Mouse (Mus musculus) erythroid progenitor cell, adult 5-6 weeks (primary cell): Measurements from ENCODE around the gene Olfr497. TPM values are rescaled to one million over a fixed set of nuclear protein-coding genes. Genes with fewer than 3 reads are reported as not detected.

Source experiments
- ATAC-seq: replicated peaks from 2 replicates; pipeline ENCODE4 v1.8.0; 2016; ENCODE audit warnings: moderate number of reproducible peaks, mild to moderate bottlenecking, moderate TSS enrichment, inconsistent platforms; ENCODE audit not compliant: poor library complexity, low FRiP score, severe bottlenecking
- total RNA-seq, 2 experiments: library from RNA; stranded (forward) in 1 of 2; stranded (reverse) in 1 of 2; fragments of 150-400 nt in 1 of 2; fragments of 186-747, 209-891 nt in 1 of 2; gene quantifications; 2 replicates each; pipeline versions ENCODE4 v1.2.3 to v1.2.4; 2015 to 2017; ENCODE audit warnings: low replicate concordance in 2 of 2

The Olfr497 gene
- total RNA-seq (2015; ENCODE audit: low replicate concordance) (not detected in 2 replicates), total RNA-seq (2017; ENCODE audit: low replicate concordance) (not detected in 2 replicates)

DNA sequence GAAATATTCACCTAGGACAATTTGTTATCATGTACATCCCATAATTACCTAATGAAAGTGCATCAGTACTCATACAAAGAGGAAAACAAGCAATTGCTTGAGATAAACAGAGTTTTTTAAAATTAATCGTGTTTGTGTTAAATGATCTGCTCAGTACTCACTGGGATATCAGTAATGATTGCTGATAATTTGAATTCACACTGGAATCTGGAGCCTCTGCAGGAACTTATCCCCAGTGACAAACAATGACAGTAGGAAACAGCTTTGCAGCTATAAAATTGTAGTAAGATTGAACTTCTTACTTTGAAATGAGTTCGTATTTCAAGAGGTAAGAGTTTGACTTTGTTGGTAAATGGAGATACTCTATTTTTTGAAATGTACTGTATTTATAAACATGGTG lies at the start of gene Olfr497:
Olfr497 (plus strand) TSS at position 301 of the 400 bp plus-strand sequence.
- ATAC-seq = no peak

DNA sequence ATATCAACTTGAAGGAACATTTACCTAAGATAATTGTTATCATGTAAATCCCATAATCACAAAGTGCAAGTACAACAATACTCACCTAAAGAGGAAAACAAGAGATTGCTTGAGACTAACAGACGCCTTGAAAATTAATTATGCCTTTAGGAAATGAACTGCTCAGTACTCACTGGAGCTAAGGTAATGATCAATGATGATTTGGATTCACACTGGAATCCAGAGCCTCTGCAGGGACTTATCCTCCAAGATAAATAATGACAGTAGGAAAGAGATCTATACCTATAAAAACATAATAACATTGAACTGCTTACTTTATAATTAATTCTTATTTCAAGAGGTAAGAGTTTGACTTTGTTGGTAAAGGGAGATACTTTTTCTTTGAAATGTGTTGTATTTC lies 27.4 kb upstream of the Olfr497 start, which contains the start of gene Olfr495:
Olfr495 (plus strand) TSS at position 301 of the 400 bp plus-strand sequence.
- ATAC-seq = no peak

DNA sequence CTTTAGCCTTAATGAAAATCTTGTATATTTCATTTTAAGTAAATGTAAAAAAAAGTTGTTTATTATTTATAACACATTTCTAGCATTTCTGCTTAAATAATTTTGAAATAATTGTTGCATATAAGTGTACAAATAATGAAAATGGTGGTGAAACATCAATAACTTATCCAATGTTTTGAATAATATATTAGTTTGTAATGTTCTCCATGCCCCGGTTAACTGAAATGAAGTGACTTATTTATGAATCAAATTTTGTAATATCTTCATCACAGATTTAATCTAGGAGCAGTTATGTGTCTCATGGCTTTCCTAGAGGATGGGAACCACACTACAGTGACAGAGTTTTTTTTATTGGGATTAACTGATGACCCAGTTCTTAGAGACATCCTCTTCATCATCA lies 44.8 kb downstream of the Olfr497 start, which contains the start of gene Olfr498:
Olfr498 (plus strand) TSS at position 301 of the 400 bp plus-strand sequence.
- ATAC-seq = no peak

Other genes with a start within 250 kb of the Olfr497 start
- not detected in 2 replicates for gene Olfr486, start 247.7 kb upstream of the Olfr497 start, total RNA-seq (2015; ENCODE audit: low replicate concordance)
- gene Olfr486, start 247.7 kb upstream of the Olfr497 start, total RNA-seq (2017; ENCODE audit: low replicate concordance) = not detected in 2 replicates
- not detected in 2 replicates for gene Olfr487, start 205.8 kb upstream of the Olfr497 start, total RNA-seq (2015; ENCODE audit: low replicate concordance)
- not detected in 2 replicates for gene Olfr487, start 205.8 kb upstream of the Olfr497 start, total RNA-seq (2017; ENCODE audit: low replicate concordance)
- gene Olfr488, start 162.1 kb upstream of the Olfr497 start, total RNA-seq (2015; ENCODE audit: low replicate concordance) = not detected in 2 replicates
- gene Olfr488, start 162.1 kb upstream of the Olfr497 start, total RNA-seq (2017; ENCODE audit: low replicate concordance) = not detected in 2 replicates
- gene Olfr490, start 131.5 kb upstream of the Olfr497 start, total RNA-seq (2015; ENCODE audit: low replicate concordance) = not detected in 2 replicates
- not detected in 2 replicates for gene Olfr490, start 131.5 kb upstream of the Olfr497 start, total RNA-seq (2017; ENCODE audit: low replicate concordance)
- gene Olfr491, start 107.0 kb upstream of the Olfr497 start, total RNA-seq (2015; ENCODE audit: low replicate concordance) = not detected in 2 replicates
- gene Olfr491, start 107.0 kb upstream of the Olfr497 start, total RNA-seq (2017; ENCODE audit: low replicate concordance) = not detected in 2 replicates
- gene Olfr492, start 96.7 kb upstream of the Olfr497 start, total RNA-seq (2015; ENCODE audit: low replicate concordance) = not detected in 2 replicates
- gene Olfr492, start 96.7 kb upstream of the Olfr497 start, total RNA-seq (2017; ENCODE audit: low replicate concordance) = not detected in 2 replicates
- gene Olfr493, start 73.4 kb upstream of the Olfr497 start, total RNA-seq (2015; ENCODE audit: low replicate concordance) = not detected in 2 replicates
- not detected in 2 replicates for gene Olfr493, start 73.4 kb upstream of the Olfr497 start, total RNA-seq (2017; ENCODE audit: low replicate concordance)
- not detected in 2 replicates for gene Olfr494, start 55.1 kb upstream of the Olfr497 start, total RNA-seq (2015; ENCODE audit: low replicate concordance)
- not detected in 2 replicates for gene Olfr494, start 55.1 kb upstream of the Olfr497 start, total RNA-seq (2017; ENCODE audit: low replicate concordance)
- gene Olfr495, start 27.3 kb upstream of the Olfr497 start, total RNA-seq (2015; ENCODE audit: low replicate concordance) = not detected in 2 replicates
- not detected in 2 replicates for gene Olfr495, start 27.3 kb upstream of the Olfr497 start, total RNA-seq (2017; ENCODE audit: low replicate concordance)
- gene Olfr498, start 44.9 kb downstream of the Olfr497 start, total RNA-seq (2015; ENCODE audit: low replicate concordance) = not detected in 2 replicates
- 0.13 TPM in 1 of 2 replicates, not detected in the other for gene Olfr498, start 44.9 kb downstream of the Olfr497 start, total RNA-seq (2017; ENCODE audit: low replicate concordance)
- gene Olfr502, start 104.6 kb downstream of the Olfr497 start, total RNA-seq (2015; ENCODE audit: low replicate concordance) = not detected in 2 replicates
- gene Olfr502, start 104.6 kb downstream of the Olfr497 start, total RNA-seq (2017; ENCODE audit: low replicate concordance) = not detected in 2 replicates
- gene Olfr503, start 124.1 kb downstream of the Olfr497 start, total RNA-seq (2015; ENCODE audit: low replicate concordance) = not detected in 2 replicates
- gene Olfr503, start 124.1 kb downstream of the Olfr497 start, total RNA-seq (2017; ENCODE audit: low replicate concordance) = not detected in 2 replicates
- gene Olfr504, start 145.4 kb downstream of the Olfr497 start, total RNA-seq (2015; ENCODE audit: low replicate concordance) = not detected in 2 replicates
- gene Olfr504, start 145.4 kb downstream of the Olfr497 start, total RNA-seq (2017; ENCODE audit: low replicate concordance) = not detected in 2 replicates
- not detected in 2 replicates for gene Olfr506, start 190.4 kb downstream of the Olfr497 start, total RNA-seq (2015; ENCODE audit: low replicate concordance)
- gene Olfr506, start 190.4 kb downstream of the Olfr497 start, total RNA-seq (2017; ENCODE audit: low replicate concordance) = not detected in 2 replicates
- not detected in 2 replicates for gene Olfr507, start 201.4 kb downstream of the Olfr497 start, total RNA-seq (2015; ENCODE audit: low replicate concordance)
- not detected in 2 replicates for gene Olfr507, start 201.4 kb downstream of the Olfr497 start, total RNA-seq (2017; ENCODE audit: low replicate concordance)
- gene Olfr508, start 209.6 kb downstream of the Olfr497 start, total RNA-seq (2015; ENCODE audit: low replicate concordance) = not detected in 2 replicates
- not detected in 2 replicates for gene Olfr508, start 209.6 kb downstream of the Olfr497 start, total RNA-seq (2017; ENCODE audit: low replicate concordance)
- not detected in 2 replicates for gene Olfr509, start 231.5 kb downstream of the Olfr497 start, total RNA-seq (2015; ENCODE audit: low replicate concordance)
- gene Olfr509, start 231.5 kb downstream of the Olfr497 start, total RNA-seq (2017; ENCODE audit: low replicate concordance) = not detected in 2 replicates
- gene Olfr510, start 246.0 kb downstream of the Olfr497 start, total RNA-seq (2015; ENCODE audit: low replicate concordance) = not detected in 2 replicates
- gene Olfr510, start 246.0 kb downstream of the Olfr497 start, total RNA-seq (2017; ENCODE audit: low replicate concordance) = not detected in 2 replicates